Mouse (Mus musculus) C2C12 (cell line): ENCODE results near the gene 1700010B08Rik. TPM values are rescaled to one million over a fixed set of nuclear protein-coding genes. Genes with fewer than 3 reads are reported as not detected.
A peak's percentile ranks its signal among the peaks of the same experiment; 100 is the strongest.

Source experiments
- H3K27me3 ChIP-seq: one replicate; pipeline ENCODE4 v1.6.1; 2011; ENCODE audit not compliant: control insufficient read depth, insufficient read depth, insufficient read length
- H3K36me3 ChIP-seq: one replicate; pipeline ENCODE4 v1.6.1; 2011; ENCODE audit not compliant: control insufficient read depth, insufficient read depth
- H3K4me3 ChIP-seq: one replicate; pipeline ENCODE4 v1.5.1; 2011; ENCODE audit warnings: mild to moderate bottlenecking, control low read depth; ENCODE audit not compliant: poor library complexity, insufficient read depth, severe bottlenecking
- H3K79me2 ChIP-seq: one replicate; pipeline ENCODE4 v1.6.1; 2011; ENCODE audit not compliant: control insufficient read depth, insufficient read depth
- H3K79me3 ChIP-seq: one replicate; pipeline ENCODE4 v1.6.1; 2011; ENCODE audit warnings: low read depth, control low read depth
- H3ac ChIP-seq: one replicate; pipeline ENCODE3; 2011; ENCODE audit warnings: low read depth; ENCODE audit not compliant: control insufficient read depth, insufficient read length
- CEBPB ChIP-seq: IDR thresholded peaks from one replicate; pipeline ENCODE4 v1.6.1; 2011; ENCODE audit warnings: low read depth, mild to moderate bottlenecking, control low read depth, moderate library complexity
- CTCF ChIP-seq: IDR thresholded peaks from one replicate; pipeline ENCODE4 v1.5.1; 2011; ENCODE audit not compliant: control insufficient read depth, insufficient read depth, insufficient read length
- FOSL1 ChIP-seq: IDR thresholded peaks from one replicate; pipeline ENCODE4 v1.8.0; 2011; ENCODE audit warnings: mild to moderate bottlenecking, low read length; ENCODE audit not compliant: poor library complexity, insufficient read depth, severe bottlenecking
- MAX ChIP-seq: IDR thresholded peaks from one replicate; pipeline ENCODE4 v1.6.1; 2011; ENCODE audit warnings: mild to moderate bottlenecking, control low read depth
- MYOD1 ChIP-seq: IDR thresholded peaks from one replicate; pipeline ENCODE4 v1.6.1; 2011; ENCODE audit warnings: low read depth; ENCODE audit not compliant: control insufficient read depth, insufficient read length
- MYOG ChIP-seq: IDR thresholded peaks from one replicate; pipeline ENCODE4 v1.6.1; 2011; ENCODE audit not compliant: control insufficient read depth, insufficient read length; ENCODE audit errors: extremely low read depth
- USF1 ChIP-seq: IDR thresholded peaks from one replicate; pipeline ENCODE4 v1.6.1; 2011; ENCODE audit warnings: low read depth, mild to moderate bottlenecking, control low read depth, moderate library complexity
- polyA plus RNA-seq: library from polyadenylated mRNA; unstranded; fragments of >200 nt; fragmentation: generic; extraction: Trizol; gene quantifications from one replicate; pipeline ENCODE4 v1.2.1, GENCODE M21; 2012; ENCODE audit warnings: missing spikeins

1700010B08Rik gene
- polyA plus RNA-seq, 1 experiment, result not detected

GRCm38 (mm10) chr2:173739107-173739506, 19.9 kb downstream of the 1700010B08Rik start:
- no peak overlapping the region for H3K4me3 ChIP-seq
- H3ac ChIP-seq, result no peak overlapping the region
- H3K79me3 ChIP-seq, result peaks cover 65% of the 10 kb centered on the region
- H3K36me3 ChIP-seq, result peaks cover 23% of the 10 kb centered on the region
- TF ChIP-seq FOSL1, result no peak
- TF ChIP-seq CEBPB, result peak; percentile 64
- no peak for TF ChIP-seq USF1
- TF ChIP-seq MYOG, result no peak
- TF ChIP-seq MYOD1, result no peak
- no peak for TF ChIP-seq MAX
- no peaks in the 10 kb centered on the region for H3K27me3 ChIP-seq
- H3K79me2 ChIP-seq, result peaks cover 67% of the 10 kb centered on the region

- Histone ChIP-seq H3ac (no peak overlapping the region), H3K79me2 (peaks cover 97% of the 10 kb centered on the region), H3K36me3 (peaks cover 23% of the 10 kb centered on the region), H3K27me3 (no peaks in the 10 kb centered on the region), H3K4me3 (no peak overlapping the region), H3K79me3 (peaks cover 94% of the 10 kb centered on the region)
- TF ChIP-seq MYOD1 (no peak), FOSL1 (no peak), CEBPB (no peak)
Measured at GRCm38 (mm10) chr2:173742090-173742489, 22.9 kb downstream of the 1700010B08Rik start.

GRCm38 (mm10) chr2:173742744-173743143, 23.5 kb downstream of the 1700010B08Rik start:
- Histone ChIP-seq H3K79me3 (peaks cover 98% of the 10 kb centered on the region), H3ac (no peak overlapping the region), H3K4me3 (no peak overlapping the region), H3K27me3 (no peaks in the 10 kb centered on the region), H3K36me3 (peaks cover 23% of the 10 kb centered on the region), H3K79me2 (peaks cover 100% of the 10 kb centered on the region)
- no peak for TF ChIP-seq FOSL1
- no peak for TF ChIP-seq CTCF

- Histone ChIP-seq H3K4me3 (no peak overlapping the region), H3ac (no peak overlapping the region), H3K79me2 (peaks cover 100% of the 10 kb centered on the region), H3K36me3 (peaks cover 14% of the 10 kb centered on the region), H3K79me3 (peaks cover 98% of the 10 kb centered on the region), H3K27me3 (no peaks in the 10 kb centered on the region)
- TF ChIP-seq CEBPB (no peak), CTCF (no peak), MYOG (no peak), MYOD1 (peak; percentile 65), MAX (no peak), FOSL1 (no peak), USF1 (peak; percentile 33)
Measured at GRCm38 (mm10) chr2:173744070-173744815, 25.0 kb downstream of the 1700010B08Rik start.

GRCm38 (mm10) chr2:173748961-173749659, 29.9 kb downstream of the 1700010B08Rik start:
- TF ChIP-seq FOSL1 (no peak), MYOG (no peak), MYOD1 (no peak), USF1 (no peak), CEBPB (no peak), MAX (no peak), CTCF (no peak)
- Histone ChIP-seq H3K79me2 (peaks cover 88% of the 10 kb centered on the region), H3K27me3 (no peaks in the 10 kb centered on the region), H3K4me3 (no peak overlapping the region), H3K36me3 (no peaks in the 10 kb centered on the region), H3ac (no peak overlapping the region), H3K79me3 (peaks cover 77% of the 10 kb centered on the region)
